Mouse (Mus musculus) cerebellum, postnatal 36 days (tissue): ENCODE data around the gene Usp32.

ENCODE experiments used
- DNase-seq, 2 experiments: peaks; one replicate each; pipeline ENCODE4 v3.0.0; 2021 to 2022; ENCODE audit warnings: mixed read lengths in 2 of 2

Gene Usp32

GRCm38 (mm10) chr11:84978113-84978512 is 161.8 kb downstream of the Usp32 start:
- DNase-seq, result peak; percentile 73 to 76

- DNase-seq, result no peak
Measured at GRCm38 (mm10) chr11:84977385-84977952, 162.5 kb downstream of the Usp32 start.

GRCm38 (mm10) chr11:84976706-84977105 is 163.3 kb downstream of the Usp32 start:
- DNase-seq, result no peak

GRCm38 (mm10) chr11:84974582-84974981 is 165.4 kb downstream of the Usp32 start:
- no peak for DNase-seq

- DNase-seq, result no peak
Measured at GRCm38 (mm10) chr11:84973661-84974060, 166.3 kb downstream of the Usp32 start.

- peak; percentile 51 to 55 for DNase-seq
Measured at GRCm38 (mm10) chr11:84972067-84972466, 167.9 kb downstream of the Usp32 start.

GRCm38 (mm10) chr11:84968775-84969174 is 171.2 kb downstream of the Usp32 start:
- peak in 1 of 2 experiments; percentile 53 for DNase-seq

GRCm38 (mm10) chr11:84968309-84968708 is 171.7 kb downstream of the Usp32 start:
- no peak for DNase-seq

- DNase-seq, result no peak
Measured at GRCm38 (mm10) chr11:84967113-84967512, 172.8 kb downstream of the Usp32 start.

GRCm38 (mm10) chr11:84966696-84967095 is 173.3 kb downstream of the Usp32 start:
- no peak for DNase-seq

GRCm38 (mm10) chr11:84963556-84963955 is 176.4 kb downstream of the Usp32 start:
- no peak for DNase-seq

- no peak for DNase-seq
Measured at GRCm38 (mm10) chr11:84962536-84962935, 177.4 kb downstream of the Usp32 start.

- DNase-seq, result no peak
Measured at GRCm38 (mm10) chr11:84961571-84961970, 178.4 kb downstream of the Usp32 start.

GRCm38 (mm10) chr11:84960780-84961179 is 179.2 kb downstream of the Usp32 start:
- DNase-seq, result peak; percentile 84 to 86

- peak in 1 of 2 experiments; percentile 50 for DNase-seq
Measured at GRCm38 (mm10) chr11:84960291-84960690, 179.7 kb downstream of the Usp32 start.

GRCm38 (mm10) chr11:84959701-84960181 is 180.2 kb downstream of the Usp32 start:
- peak; percentile 70 to 76 for DNase-seq

GRCm38 (mm10) chr11:84959181-84959580 is 180.8 kb downstream of the Usp32 start:
- DNase-seq, result no peak

- peak in 1 of 2 experiments; percentile 45 for DNase-seq
Measured at GRCm38 (mm10) chr11:84958271-84958630, 181.7 kb downstream of the Usp32 start.

- DNase-seq, result peak; percentile 82 to 83
Measured at GRCm38 (mm10) chr11:84957591-84958270, 182.2 kb downstream of the Usp32 start, which contains the start of gene Car4. TSS of gene Car4 (plus strand) at chr11:84957786.

- DNase-seq, result no peak
Measured at GRCm38 (mm10) chr11:84957171-84957570, 182.8 kb downstream of the Usp32 start.

GRCm38 (mm10) chr11:84956400-84956799 is 183.6 kb downstream of the Usp32 start:
- no peak for DNase-seq

- no peak for DNase-seq
Measured at GRCm38 (mm10) chr11:84952611-84953010, 187.3 kb downstream of the Usp32 start.

GRCm38 (mm10) chr11:84948526-84948925 is 191.4 kb downstream of the Usp32 start:
- DNase-seq, result no peak

GRCm38 (mm10) chr11:84948114-84948513 is 191.8 kb downstream of the Usp32 start:
- no peak for DNase-seq
